Mouse (Mus musculus): ENCODE data around the gene Phlpp2.
"Not testable (repeated sequence)": the region's sequence is repeated elsewhere in the genome, so short reads cannot be mapped to it uniquely, and the experiment has no call there.

Gene Phlpp2

GRCm38 (mm10) chr8:109868003-109868679 lies at the start of gene Phlpp2:
TSS of gene Phlpp2 (plus strand) at chr8:109868542.
- peak; percentile 91 for DNase-seq (ENCODE audit: low read depth, low spot score)

- DNase-seq (ENCODE audit: low read depth, low spot score) = no peak
Measured at GRCm38 (mm10) chr8:109823561-109823960, 44.8 kb upstream of the Phlpp2 start.

GRCm38 (mm10) chr8:109839822-109840221 lies 28.5 kb upstream of the Phlpp2 start:
- DNase-seq (ENCODE audit: low read depth, low spot score) = no peak

GRCm38 (mm10) chr8:109842468-109842867 lies 25.9 kb upstream of the Phlpp2 start:
- DNase-seq (ENCODE audit: low read depth, low spot score) = no peak

- DNase-seq (ENCODE audit: low read depth, low spot score) = no peak
Measured at GRCm38 (mm10) chr8:109847866-109848265, 20.5 kb upstream of the Phlpp2 start.

- no peak for DNase-seq (ENCODE audit: low read depth, low spot score)
Measured at GRCm38 (mm10) chr8:109848981-109849380, 19.4 kb upstream of the Phlpp2 start.

- DNase-seq (ENCODE audit: low read depth, low spot score) = peak; percentile 83
Measured at GRCm38 (mm10) chr8:109853423-109853822, 14.9 kb upstream of the Phlpp2 start.

- no peak for DNase-seq (ENCODE audit: low read depth, low spot score)
Measured at GRCm38 (mm10) chr8:109854522-109854921, 13.8 kb upstream of the Phlpp2 start.

- no peak for DNase-seq (ENCODE audit: low read depth, low spot score)
Measured at GRCm38 (mm10) chr8:109855451-109855850, 12.9 kb upstream of the Phlpp2 start.

- DNase-seq (ENCODE audit: low read depth, low spot score) = no peak
Measured at GRCm38 (mm10) chr8:109863398-109863797, 4.9 kb upstream of the Phlpp2 start.

GRCm38 (mm10) chr8:109864798-109865197 lies 3.5 kb upstream of the Phlpp2 start:
- no peak for DNase-seq (ENCODE audit: low read depth, low spot score)

GRCm38 (mm10) chr8:109865536-109865935 lies 2.8 kb upstream of the Phlpp2 start:
- no peak for DNase-seq (ENCODE audit: low read depth, low spot score)

- DNase-seq (ENCODE audit: low read depth, low spot score) = no peak
Measured at GRCm38 (mm10) chr8:109866690-109867089, 1.7 kb upstream of the Phlpp2 start.

GRCm38 (mm10) chr8:109868680-109869361 lies 479 bp downstream of the Phlpp2 start:
- DNase-seq (ENCODE audit: low read depth, low spot score) = peak; percentile 37

GRCm38 (mm10) chr8:109871056-109871455 lies 2.7 kb downstream of the Phlpp2 start:
- no peak for DNase-seq (ENCODE audit: low read depth, low spot score)

GRCm38 (mm10) chr8:109873800-109874199 lies 5.5 kb downstream of the Phlpp2 start:
- DNase-seq (ENCODE audit: low read depth, low spot score) = not testable (repeated sequence)

GRCm38 (mm10) chr8:109880012-109880662 lies 11.8 kb downstream of the Phlpp2 start:
- DNase-seq (ENCODE audit: low read depth, low spot score) = no peak

GRCm38 (mm10) chr8:109885294-109885693 lies 17.0 kb downstream of the Phlpp2 start:
- no peak for DNase-seq (ENCODE audit: low read depth, low spot score)

- DNase-seq (ENCODE audit: low read depth, low spot score) = no peak
Measured at GRCm38 (mm10) chr8:109889211-109889610, 20.9 kb downstream of the Phlpp2 start.

- no peak for DNase-seq (ENCODE audit: low read depth, low spot score)
Measured at GRCm38 (mm10) chr8:109890794-109891585, 22.6 kb downstream of the Phlpp2 start.

- no peak for DNase-seq (ENCODE audit: low read depth, low spot score)
Measured at GRCm38 (mm10) chr8:109894636-109895035, 26.3 kb downstream of the Phlpp2 start.

GRCm38 (mm10) chr8:109895355-109895754 lies 27.0 kb downstream of the Phlpp2 start:
- no peak for DNase-seq (ENCODE audit: low read depth, low spot score)
